Mouse (Mus musculus) gastrocnemius, adult 18-20 months (tissue): ENCODE results near the gene Fam71e2. TPM values are rescaled to one million over a fixed set of nuclear protein-coding genes. Genes with fewer than 3 reads are reported as not detected.
"Not testable (repeated sequence)": the region's sequence is repeated elsewhere in the genome, so short reads cannot be mapped to it uniquely, and the experiment has no call there.

ENCODE experiments used
- DNase-seq: peaks from one replicate; pipeline ENCODE4 v3.0.0; 2021; ENCODE audit warnings: low spot score
- long read RNA-seq, 2 experiments: library from polyadenylated mRNA; stranded (forward); transcript quantifications; one replicate each; pipeline ENCODE4 v2.0.0; 2021
- total RNA-seq, 2 experiments: library from RNA; stranded (reverse); gene quantifications; 2 replicates each; pipeline ENCODE4 v1.2.3; 2021

The Fam71e2 gene
- not detected for total RNA-seq
- long read RNA-seq, experiment 1, result 0 reads
- long read RNA-seq, experiment 2, result 0 reads

DNA sequence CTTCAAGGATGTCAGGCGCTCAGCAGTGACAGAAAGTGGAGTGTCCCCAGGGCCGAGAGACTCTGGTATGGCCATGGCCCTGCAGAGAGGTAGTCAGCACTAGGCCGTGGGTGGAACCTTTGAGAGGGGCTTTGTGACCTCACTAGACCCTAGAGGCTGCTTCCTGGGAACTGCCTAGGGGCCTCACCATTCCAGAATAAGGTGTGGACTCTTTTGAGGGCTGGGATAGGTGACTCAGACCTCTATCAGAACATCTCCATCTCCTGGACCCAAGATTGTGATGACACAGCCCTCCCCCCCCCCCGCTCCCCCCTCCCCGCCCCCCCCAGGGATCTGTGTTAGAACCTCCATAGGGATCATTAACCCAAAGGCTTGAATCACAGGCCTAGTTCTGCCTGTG lies at the start of gene Fam71e2:
Gene Fam71e2 (minus strand): TSS at position 101 of the 400 bp plus-strand sequence.
- no peak for DNase-seq

DNA sequence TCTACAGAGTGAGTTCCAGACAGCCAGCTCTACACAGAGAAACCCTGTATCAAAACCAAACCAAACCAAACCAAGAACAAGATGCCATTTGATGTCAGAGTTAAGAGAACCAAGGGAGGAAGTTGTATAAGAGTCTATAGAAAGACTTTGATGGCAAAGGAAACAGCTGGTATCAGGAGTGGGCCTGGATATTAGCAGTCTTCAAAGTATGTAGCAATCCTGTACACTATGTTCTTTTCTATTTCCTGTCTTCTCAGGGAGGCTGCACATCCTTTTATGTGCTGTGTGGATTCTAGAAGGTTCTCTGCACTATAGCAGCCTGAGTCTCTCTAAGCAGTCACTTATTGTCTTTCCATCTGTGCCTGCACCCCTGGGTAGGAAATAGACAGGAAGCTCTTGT lies 45.5 kb upstream of the Fam71e2 start:
- no peak for DNase-seq

DNA sequence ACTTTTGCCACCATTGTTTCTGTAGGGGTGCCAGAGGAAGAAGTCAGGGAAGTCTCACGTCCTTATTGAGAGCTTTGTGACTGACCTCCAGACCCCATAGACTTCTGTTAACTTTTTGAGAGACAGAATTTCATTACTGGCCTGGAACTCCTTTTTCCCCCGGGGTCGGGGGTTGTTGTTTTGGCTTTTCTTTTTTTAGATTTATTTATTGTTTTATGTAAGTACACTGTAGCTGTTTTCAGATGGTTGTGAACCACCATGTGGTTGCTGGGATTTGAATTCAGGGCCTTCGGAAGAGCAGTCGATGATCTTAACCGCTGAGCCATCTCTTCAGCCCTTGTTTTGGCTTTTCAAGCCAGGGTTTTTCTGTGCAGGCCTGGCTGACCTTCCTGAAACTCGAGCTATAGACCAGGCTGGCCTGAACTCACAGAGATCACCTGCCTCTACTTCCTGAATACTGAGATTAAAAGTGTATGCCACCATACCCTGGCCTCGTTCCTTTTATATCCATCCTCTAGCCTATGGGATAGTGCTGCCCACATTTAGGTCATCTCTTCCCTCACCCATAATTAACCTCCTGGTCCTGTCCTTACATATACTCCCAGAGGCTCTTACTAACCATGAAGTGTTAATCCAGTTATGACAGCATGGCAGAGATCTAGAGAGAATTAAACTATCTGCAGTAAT lies 42.1 kb upstream of the Fam71e2 start:
- DNase-seq, result no peak

DNA sequence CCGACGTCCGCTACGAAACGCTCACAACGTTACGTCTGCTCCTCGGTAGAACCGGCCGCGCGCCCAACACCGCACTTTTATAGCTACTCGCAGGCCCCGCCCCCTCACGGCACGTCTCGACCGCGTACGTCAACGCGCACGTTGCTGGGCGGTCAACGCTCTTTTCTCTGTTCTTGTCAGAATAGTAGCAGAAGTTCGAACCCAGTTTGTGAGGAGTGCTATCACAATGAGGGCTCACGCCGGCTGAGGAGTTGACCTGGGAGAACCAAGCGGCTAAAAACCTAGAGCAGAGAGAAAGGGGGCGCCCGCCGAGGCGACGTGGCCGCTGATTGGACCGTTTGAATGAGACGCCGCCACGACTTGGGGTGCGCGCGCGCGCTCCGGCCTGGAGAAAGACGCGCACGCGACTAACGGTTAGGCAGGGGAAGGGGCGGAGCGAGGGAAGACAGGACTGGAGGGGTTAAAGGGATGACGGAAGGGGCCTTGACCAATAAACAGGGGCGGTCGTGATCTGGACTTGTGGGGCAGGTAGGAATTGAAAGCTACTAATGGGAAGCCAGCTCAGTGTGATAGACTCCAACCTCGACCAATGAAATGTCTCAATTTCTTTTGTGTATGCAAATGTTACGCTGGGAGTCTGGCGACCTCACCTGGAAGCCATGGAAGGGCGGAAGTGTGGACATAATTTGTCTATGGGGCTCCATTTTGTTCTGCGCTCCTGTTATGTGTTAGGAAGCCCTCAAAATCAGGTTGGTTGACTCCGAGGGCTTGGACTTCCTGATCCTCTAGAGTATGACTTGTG lies 41.4 kb upstream of the Fam71e2 start, which contains the start of gene Ube2s:
Gene Ube2s (minus strand): TSS at position 288 of the 802 bp plus-strand sequence.
- DNase-seq, result peak; percentile 98

DNA sequence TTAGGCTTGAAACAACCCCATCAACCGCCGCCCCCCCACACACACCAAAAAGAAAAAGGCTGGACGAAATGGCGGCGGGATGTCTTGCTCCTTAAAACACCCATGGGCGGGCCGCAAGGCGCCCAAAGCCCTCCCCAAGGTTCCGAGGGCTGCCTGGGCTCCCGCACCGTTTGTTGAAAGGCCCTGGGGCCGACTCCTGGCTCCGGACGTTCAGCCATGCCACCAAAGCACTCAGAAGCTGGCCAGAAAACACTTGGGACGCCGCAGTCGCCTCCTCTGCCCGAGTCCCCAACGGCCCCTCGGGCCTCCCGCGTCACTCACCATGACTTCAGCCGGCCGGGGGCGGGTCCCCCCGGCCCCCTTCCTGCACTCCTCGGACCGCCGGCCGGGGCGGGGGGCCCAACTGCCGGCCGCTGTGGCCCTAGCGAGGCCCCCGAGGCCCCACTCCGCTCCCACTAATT lies 40.8 kb upstream of the Fam71e2 start:
- no peak for DNase-seq

DNA sequence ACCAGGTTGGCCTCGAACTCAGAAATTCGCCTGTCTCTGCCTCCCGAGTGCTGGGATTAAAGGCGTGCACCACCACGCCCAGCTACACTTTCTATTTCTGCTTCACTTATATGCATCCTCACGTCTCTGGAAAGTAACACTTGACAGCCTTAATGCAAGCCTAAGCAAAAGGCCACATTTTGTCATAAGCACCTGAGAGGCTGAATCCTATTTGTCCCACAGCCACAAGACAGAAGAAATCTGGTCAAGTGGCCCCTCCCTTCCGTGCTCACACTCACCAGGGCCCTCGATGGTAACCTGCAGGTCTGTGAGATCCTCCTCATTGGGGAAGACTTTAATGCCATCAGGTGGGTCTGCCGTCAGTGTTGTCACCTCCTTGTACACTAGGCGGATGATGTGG lies 40.0 kb upstream of the Fam71e2 start:
- not testable (repeated sequence) for DNase-seq

DNA sequence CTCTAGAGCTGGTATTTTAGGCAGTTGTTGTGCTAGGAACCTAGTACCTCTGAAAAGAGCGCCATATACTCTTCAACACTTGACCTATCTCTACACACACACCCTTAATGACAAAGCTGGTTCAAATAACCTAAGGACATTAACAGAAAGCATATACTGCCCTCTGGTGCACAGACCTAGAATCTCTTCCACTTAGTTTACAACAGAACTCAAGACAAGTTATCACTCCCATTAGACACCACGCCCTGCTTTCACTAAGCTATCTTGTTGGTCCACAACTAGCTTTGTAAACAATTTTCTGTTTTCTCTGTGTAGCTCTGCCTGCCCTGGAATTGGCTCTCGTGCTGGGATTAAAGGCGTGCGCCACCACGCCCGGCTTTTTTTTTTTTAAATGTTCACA lies 35.6 kb upstream of the Fam71e2 start:
- DNase-seq, result peak; percentile 31

DNA sequence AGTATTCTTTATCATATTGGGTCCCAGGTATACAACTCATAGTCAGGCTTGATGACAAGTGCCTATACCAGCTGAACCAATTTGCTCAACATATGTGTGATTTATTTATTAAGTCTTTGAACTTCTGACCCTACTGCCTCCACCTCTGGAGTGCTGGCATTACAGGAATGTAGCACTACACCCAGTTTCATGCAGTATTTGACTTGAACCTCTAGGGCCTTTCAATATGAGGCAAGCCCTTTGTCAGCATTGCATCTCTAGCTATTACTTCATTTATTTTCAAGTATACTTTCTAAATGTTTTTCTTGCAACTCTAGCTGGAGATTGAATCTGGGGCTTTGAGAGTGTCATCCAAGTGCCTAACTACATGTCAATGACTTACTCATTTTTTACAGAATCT lies 31.1 kb upstream of the Fam71e2 start:
- no peak for DNase-seq

DNA sequence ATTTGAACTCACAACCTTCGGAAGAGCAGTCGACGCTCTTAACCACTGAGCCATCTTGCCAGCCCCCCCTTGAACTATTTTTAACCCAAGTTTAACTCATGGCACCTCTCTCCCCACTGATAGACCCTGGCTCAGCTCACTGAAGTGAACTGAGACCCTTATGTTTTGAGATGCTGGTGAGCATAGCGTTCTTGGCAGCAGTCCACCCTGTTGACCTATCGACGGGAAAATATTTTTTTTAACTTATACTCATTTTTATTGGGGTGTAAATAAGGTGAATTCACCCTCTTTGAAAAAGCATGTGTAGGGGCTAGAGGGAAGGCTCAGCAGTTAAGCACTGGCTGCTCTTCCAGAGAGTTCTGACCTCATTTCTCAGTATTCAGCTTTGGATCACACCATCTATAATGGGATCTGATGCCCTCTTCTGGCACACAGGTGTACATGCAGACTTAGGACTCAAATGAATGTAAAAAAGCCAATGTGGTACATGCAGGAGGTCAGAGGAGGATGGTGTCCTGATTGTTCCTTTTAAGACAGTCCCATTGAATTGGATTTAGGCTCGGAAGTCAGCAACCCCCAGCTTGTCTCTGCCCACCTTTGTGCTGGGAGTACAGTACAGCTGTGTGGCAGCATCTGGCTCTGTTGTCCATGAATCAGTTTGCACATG lies 24.8 kb upstream of the Fam71e2 start:
- peak; percentile 15 for DNase-seq

DNA sequence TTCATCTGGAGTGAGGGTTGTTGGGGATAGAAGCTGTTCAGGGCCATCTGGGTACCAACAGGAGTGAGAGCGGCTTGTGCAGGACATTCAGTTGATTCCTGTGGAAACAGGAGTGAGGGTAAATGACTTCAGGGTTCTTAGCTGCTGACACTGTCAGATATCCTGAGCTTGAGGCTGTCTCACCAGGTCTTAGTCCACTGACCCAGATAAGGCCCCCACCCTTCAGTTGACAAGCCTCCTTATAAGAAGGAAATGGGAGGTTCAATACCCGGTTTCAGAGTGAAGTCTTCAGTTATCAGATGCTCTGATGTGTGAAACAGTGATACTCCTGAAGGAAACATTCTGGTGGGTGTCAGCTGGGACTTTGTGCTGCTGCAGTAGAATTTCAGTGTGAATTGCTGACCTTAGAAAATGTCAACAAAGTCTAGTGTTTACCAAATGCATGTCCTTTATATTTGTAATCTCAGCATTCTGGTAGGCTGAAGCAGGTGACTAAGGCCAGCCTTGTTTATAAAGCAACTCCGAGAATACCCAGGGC lies 23.6 kb upstream of the Fam71e2 start:
- DNase-seq, result no peak

DNA sequence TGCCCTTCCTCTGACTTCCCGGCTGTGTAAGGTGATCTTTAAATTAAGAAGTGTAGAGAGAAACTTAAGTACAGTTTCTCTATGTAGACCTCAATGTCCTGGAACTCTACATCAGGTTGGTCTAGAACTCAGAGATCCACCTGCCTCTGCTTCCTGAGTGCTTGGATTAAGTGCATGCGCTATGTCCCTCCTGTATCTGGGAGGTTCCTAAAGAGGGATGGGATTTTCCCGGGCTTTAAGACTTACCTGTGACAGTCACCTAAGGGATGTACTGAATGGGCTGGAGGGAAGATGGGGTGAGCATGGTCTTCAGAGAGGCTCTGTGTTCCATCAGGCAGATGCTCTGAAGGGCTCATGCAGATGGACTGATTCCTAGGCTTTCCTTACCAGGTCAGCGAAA lies 22.6 kb upstream of the Fam71e2 start:
- DNase-seq, result no peak

DNA sequence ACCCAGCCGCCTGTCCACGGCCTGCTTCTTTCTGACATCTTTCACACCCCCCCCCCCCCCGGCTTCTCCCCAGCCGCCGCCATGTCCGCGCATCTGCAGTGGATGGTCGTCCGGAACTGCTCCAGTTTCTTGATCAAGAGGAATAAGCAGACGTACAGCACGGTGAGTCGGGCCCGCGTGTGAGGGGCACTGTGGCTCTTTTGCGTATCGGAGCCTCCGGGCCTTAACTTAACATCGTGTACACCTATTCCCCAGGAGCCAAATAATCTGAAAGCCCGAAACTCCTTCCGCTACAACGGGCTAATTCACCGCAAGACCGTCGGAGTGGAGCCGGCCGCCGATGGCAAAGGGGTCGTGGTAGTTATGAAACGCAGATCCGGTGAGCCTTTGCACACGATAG lies 22.1 kb upstream of the Fam71e2 start:
- DNase-seq, result not testable (repeated sequence)

DNA sequence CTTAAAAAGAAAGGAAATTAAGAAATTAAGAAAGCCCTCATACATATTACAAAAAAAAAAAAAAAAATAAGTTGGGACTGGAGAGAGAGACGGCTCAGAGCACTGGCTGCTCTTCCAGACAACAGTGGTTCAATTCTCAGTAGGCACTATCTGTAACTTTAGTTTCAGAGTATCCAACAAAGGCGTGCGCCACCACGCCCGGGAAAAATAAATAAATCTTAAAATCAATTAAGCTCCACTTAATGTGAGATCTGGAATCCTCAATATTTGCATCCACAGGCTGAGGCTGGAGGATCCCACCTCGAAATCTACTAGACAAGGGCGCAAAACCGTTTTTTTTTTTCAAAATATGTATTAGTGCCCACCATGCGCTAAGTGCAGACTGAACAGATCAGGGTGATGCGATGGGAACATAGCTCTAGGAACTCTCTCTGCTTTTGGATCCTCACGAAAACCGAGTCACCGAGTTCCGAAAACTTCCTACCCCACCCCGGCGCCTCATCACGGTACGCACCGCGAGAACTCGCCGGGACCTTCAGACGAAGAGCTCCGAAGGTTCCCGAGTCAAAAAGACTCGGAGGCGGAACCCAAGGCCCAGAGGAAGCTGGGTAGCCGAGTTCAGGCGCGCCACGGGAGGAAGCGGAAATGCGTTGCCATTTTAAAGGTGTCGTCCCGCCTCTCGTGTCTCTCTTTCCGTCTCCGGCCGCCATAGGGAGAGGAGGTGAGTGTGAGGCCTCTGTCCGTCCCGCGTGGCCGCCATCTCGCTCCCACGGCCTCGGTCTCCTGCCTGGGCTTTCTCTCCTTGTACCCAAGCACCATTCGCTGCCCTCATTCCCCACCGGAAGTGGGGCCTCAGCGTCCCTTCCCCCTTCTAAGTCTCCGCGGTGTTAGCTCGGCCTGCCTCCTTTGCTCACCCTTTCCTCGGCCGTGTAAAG lies 21.4 kb upstream of the Fam71e2 start, which contains the start of gene Rpl28:
Gene Rpl28 (plus strand): TSS at position 597 of the 935 bp plus-strand sequence.
- DNase-seq, result peak; percentile 97

DNA sequence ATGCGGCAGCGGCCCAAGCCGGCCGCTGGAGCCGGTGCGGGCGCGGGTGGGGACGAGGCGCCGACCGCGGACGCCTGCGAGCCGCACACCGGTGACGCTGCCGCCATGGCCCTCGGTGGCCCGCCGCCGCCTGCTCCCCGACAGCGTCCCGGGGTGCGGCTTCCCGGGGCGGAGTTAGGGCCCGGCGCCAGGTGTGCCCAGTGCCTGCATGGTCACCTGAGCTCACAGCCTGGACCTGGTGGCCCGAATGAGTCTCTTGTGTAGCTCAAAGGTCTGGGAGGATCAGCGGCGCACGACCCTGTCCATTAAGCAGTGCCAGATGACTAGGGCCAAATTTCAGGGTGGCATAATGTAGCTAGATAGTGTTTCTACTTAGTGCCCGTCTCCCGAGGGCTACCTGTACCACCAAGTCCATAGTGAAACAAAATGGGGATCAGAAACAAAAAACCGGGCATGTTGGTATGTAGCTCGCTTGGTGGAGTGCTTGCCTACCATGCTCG lies 18.4 kb upstream of the Fam71e2 start, which contains the start of gene Tmem238:
Gene Tmem238 (minus strand): TSS at position 221 of the 500 bp plus-strand sequence.
- DNase-seq, result peak; percentile 65

DNA sequence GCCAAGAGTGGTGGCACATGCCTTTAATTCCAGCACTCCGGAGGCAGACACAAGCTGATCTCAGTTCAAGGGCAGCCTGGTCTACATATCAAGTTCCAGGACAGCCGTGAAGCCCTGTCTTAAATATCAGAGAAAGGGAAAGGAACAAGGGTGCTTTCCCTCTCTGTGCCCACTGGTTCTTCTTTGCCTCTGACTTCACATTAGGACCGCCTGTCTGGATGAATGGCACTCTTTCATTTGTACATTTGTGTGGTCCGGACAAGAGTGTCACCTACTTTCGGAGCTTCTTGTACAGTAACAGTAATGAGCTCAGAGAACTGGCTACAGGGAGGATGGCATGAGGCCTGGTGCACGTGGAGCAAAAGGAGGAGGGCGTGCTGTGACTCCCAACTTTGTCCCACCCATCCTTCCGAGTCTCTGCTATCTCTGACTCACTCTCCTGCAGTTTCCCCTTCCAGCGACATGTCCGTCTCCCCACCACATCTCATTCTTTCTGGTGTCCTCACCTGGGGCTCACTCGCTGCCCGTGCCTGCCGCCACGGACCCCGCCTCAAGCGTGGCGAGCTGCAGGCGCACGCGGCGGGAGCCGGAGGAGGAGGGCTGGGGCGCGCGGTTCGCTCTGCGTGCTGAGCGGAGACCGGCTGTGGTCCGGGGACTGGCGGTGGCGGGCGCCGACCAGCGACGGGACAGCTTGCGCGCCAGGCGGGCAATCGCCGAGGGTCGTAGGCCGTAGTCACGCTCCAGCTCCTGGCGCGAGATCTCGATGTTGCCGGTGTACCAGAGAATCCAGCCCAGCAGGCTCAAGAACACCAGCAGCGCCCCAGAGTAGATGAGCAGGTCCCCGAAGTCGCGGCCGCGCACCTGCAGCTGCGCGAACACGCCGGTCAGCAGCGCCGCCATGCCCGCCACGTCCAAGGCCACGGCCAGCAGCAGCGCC lies 17.7 kb upstream of the Fam71e2 start:
- peak; percentile 39 for DNase-seq

DNA sequence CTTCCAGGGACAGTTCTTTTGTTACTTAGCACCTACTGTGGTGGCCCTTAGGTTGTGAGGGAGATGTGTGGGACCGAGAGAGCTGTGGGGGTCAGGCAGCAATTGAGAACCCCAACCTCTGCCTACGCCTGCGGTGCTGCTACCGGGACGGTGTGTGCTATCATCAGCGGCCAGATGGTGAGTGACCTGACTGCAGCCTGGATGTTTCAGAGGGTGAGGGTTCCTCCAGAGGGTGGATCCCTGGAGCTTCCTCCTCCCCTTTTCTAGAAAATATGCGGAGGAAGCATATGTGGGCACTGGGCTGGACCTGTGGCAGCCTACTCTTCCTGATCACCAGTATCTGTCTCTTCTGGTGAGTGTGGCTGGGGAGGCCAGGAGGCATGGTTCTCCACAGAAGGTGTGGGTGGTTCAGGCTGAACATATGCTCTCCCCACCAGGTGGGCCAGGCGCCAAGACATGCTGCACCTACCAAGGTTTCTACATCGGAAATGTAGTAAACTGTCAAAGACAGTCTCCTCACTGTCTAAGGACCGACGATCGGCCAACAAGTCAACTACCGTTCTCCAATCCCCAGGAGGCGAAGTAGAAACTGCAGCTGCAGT lies 12.7 kb upstream of the Fam71e2 start:
- no peak for DNase-seq

DNA sequence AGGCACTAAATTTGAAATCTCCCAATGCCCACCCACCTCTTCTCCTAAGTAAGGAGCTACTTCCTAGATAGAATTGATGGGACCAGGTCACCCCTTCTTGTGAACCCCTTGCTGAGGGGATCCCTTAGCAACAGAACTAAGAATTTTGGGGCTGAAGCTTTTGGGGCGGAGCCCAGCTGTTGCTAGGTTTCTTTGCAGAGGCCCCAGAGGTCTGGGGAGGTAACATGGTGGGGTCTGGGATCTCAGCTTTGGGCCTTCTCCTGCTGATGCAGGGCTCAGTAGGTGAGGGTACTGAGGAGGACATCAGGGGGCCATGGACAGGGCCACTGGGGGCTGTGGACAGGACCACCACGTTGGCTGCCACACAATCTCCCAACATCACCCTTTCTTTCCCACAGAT lies 11.7 kb upstream of the Fam71e2 start, which contains the start of the genes Il11 and Tmem190:
Gene Il11 (minus strand): TSS at position 101 of the 400 bp plus-strand sequence.
Gene Tmem190 (plus strand): TSS at position 179 of the 400 bp plus-strand sequence.
- no peak for DNase-seq

DNA sequence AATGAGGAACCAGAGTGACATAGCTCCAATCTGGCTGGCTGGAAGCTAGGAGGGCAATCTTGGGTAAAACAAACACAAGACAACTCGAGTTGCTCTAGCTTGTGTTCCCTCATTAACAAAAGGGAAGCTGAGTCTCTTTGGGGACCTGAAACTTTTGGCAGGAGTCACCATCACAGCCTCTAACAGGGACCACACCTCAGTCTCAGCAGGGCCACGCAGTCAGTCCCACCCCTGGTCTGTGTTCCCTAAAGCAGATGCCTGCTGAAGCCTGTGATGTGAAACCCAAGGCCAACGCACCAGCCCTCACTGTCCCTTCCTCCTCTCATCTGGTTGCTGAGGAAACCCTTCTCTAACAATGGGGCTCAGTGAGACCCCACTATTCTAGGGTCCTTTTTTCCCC lies 11.0 kb upstream of the Fam71e2 start:
- no peak for DNase-seq
